Mouse (Mus musculus) midbrain, embryonic 16.5 days (tissue): ENCODE data around the gene Zfp512. TPM values are rescaled to one million over a fixed set of nuclear protein-coding genes. Genes with fewer than 3 reads are reported as not detected.
"Not testable (repeated sequence)": the region's sequence is repeated elsewhere in the genome, so short reads cannot be mapped to it uniquely, and the experiment has no call there.

Source experiments
- ATAC-seq: fragments of 200-750 bp; cut with Nextera tagmentation; 2 replicates; pipeline ENCODE4 v1.8.0; 2017; ENCODE audit warnings: moderate TSS enrichment
- H3K27ac ChIP-seq: fragments of 300-500 bp; sonication (generic); 2 replicates; pipeline ENCODE4 v1.5.1; 2014; ENCODE audit warnings: mild to moderate bottlenecking, low read length, mixed read lengths
- H3K27me3 ChIP-seq: fragments of 300-500 bp; sonication (generic); 2 replicates; pipeline ENCODE4 v1.6.1; 2014; ENCODE audit warnings: low read depth, low read length, mixed read lengths; ENCODE audit not compliant: control insufficient read depth, insufficient read depth
- H3K36me3 ChIP-seq: fragments of 300-500 bp; sonication (generic); 2 replicates; pipeline ENCODE4 v1.6.1; 2014; ENCODE audit warnings: mild to moderate bottlenecking, low read length, moderate library complexity, mixed read lengths; ENCODE audit not compliant: control insufficient read depth, insufficient read depth
- H3K4me1 ChIP-seq: fragments of 300-500 bp; sonication (generic); 2 replicates; pipeline ENCODE4 v1.6.1; 2014; ENCODE audit warnings: mild to moderate bottlenecking, low read length, mixed read lengths; ENCODE audit not compliant: control insufficient read depth, insufficient read depth
- H3K4me2 ChIP-seq: fragments of 300-500 bp; sonication (generic); 2 replicates; pipeline ENCODE4 v1.6.1; 2014; ENCODE audit warnings: mild to moderate bottlenecking, low read length, mixed read lengths
- H3K4me3 ChIP-seq: fragments of 300-500 bp; sonication (generic); 2 replicates; pipeline ENCODE4 v1.5.1; 2014; ENCODE audit warnings: low read depth, mild to moderate bottlenecking, low read length, moderate library complexity, mixed read lengths
- H3K9ac ChIP-seq: fragments of 300-500 bp; sonication (generic); 2 replicates; pipeline ENCODE4 v1.6.1; 2014; ENCODE audit warnings: low read depth, low read length, mixed read lengths
- H3K9me3 ChIP-seq: fragments of 300-500 bp; sonication (generic); replicated peaks from 2 replicates; pipeline ENCODE4 v1.6.1; 2014; ENCODE audit warnings: mild to moderate bottlenecking, low read length, mixed read lengths; ENCODE audit not compliant: control insufficient read depth, poor library complexity, severe bottlenecking
- WGBS: fragments of 180-500 bp; shearing (Covaris S2); extraction: QIAGEN DNeasy Blood & Tissue Kit; methylation state at CpG from one replicate; pipeline ENCODE4 v1.1.7; 2014; 5-methylcytosine and 5-hydroxymethylcytosine counted together
- polyA plus RNA-seq: library from polyadenylated mRNA; unstranded; fragments of >200 nt; fragmentation: Nextera tagmentation; extraction: Ambion mirVana; gene quantifications from 2 replicates; pipeline ENCODE4 v1.2.1, GENCODE M21; 2015

Gene Zfp512
- polyA plus RNA-seq, 1 experiment from 2014 or later = 142 TPM

DNA sequence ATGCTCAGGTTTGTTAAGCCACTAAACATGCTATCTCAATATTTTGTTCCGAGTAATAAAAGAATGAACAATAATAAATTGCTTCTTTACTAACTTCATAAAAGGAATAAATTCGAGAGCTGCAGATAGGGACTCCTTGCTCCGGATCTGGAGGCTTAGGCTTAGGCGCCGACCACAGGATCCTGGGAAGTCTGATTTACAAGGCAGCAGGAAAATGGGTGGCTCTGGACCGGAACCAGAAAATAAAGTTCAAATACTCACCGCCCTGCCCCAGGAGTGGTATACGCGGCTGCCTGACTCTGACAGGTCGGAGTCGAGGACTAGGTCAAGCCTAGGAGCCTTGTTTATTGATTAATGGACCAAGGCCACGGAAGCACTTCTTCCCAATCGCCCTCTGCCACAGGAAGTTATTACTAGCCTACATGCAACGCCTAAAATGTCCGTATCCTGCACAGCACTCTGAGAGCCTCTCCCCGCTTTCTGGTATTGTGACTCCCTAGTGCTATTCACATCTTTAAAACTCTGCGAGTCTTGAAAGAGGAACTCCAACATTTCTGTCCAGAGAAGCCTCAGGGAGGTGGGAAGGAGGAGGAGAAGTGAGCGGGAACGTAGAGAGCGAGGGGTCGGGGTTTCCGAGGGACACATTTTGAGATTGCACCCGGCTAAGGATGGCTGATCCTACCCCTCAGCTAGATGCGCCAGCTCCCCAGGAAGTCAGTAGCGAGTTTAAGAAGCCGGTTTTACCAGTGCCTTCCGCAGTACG lies 74.3 kb downstream of the Zfp512 start, which contains the start of gene Slc4a1ap:
TSS of gene Slc4a1ap (plus strand) at position 642 of the 763 bp plus-strand sequence.
- Histone ChIP-seq H3K4me1 (peaks cover 29% of the 10 kb centered on the region), H3K27ac (peak within 1 kb of the TSS; percentile 84), H3K9ac (peak within 1 kb of the TSS; percentile 78), H3K4me2 (peak within 1 kb of the TSS; percentile 100), H3K36me3 (peaks cover 11% of the 10 kb centered on the region; the same call in 1 of the 2 replicates), H3K9me3 (no peaks in the 10 kb centered on the region), H3K27me3 (no peaks in the 10 kb centered on the region), H3K4me3 (peak within 1 kb of the TSS; percentile 92)
- peak; percentile 92 for ATAC-seq
- 1% methylated on average over 28 of the region's 28 CpGs for WGBS

DNA sequence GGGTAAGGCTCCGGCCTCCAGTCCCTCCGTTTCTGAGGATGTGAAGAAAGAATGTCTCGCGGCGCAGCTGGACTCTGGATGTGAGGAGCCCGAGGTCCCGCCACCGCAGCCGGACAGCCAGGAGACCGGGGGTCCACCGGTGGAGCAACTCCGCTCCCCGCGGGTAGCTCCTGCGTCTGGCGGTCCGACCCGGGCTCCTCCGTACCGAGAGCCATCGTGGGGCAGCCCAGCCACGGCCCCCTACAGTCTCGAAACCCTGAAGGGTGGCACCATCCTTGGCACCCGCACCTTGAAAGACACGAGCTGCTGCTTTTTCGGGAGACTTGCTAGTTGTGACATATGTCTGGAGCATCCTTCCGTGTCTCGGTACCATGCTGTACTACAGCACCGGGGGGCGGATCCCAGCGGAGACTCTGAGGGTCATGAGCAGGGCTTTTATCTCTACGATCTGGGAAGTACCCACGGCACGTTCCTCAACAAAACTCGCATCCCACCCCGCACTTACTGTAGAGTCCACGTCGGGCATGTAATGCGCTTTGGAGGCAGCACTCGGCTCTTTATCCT lies 75.0 kb downstream of the Zfp512 start:
- 4% methylated on average over 40 of the region's 40 CpGs for WGBS
- H3K9ac ChIP-seq = peak overlapping the region; percentile 78
- H3K27ac ChIP-seq = peak overlapping the region; percentile 84
- no peaks in the 10 kb centered on the region for H3K27me3 ChIP-seq
- peak overlapping the region; percentile 100 for H3K4me2 ChIP-seq
- H3K36me3 ChIP-seq = peaks cover 16% of the 10 kb centered on the region; the same call in 1 of the 2 replicates
- peak overlapping the region; percentile 92 for H3K4me3 ChIP-seq
- H3K4me1 ChIP-seq = peaks cover 29% of the 10 kb centered on the region
- H3K9me3 ChIP-seq = no peaks in the 10 kb centered on the region
- ATAC-seq = peak; percentile 69

DNA sequence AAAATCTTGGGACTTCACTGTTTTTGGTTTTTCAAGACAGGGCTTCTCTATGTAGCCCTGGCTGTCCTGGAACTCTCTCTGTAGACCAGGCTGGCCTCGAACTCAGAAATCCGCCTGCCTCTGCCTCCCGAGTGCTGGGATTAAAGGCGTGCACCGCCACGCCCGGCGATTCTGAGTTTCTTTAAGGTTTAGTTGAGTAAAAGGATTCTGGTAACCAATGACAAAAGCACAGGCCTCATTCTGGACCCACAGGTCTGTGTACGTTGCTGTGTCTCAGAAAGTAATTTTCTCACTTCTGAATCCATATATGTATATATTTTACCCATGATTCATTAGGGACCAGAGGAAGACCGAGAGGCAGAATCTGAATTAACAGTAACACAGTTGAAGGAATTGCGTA lies 75.5 kb downstream of the Zfp512 start, which contains the start of gene Supt7l:
TSS of gene Supt7l (minus strand) at position 101 of the 400 bp plus-strand sequence.
- ATAC-seq, H3K27me3 ChIP-seq, H3K9me3 ChIP-seq: not testable (repeated sequence)
- Histone ChIP-seq H3K36me3 (peaks cover 18% of the 10 kb centered on the region), H3K27ac (peak within 1 kb of the TSS; percentile 84), H3K4me2 (peak within 1 kb of the TSS; percentile 100), H3K4me3 (peak within 1 kb of the TSS; percentile 92), H3K9ac (peak within 1 kb of the TSS; percentile 78), H3K4me1 (peaks cover 29% of the 10 kb centered on the region)
- WGBS = 82% methylated on average over 11 of the region's 11 CpGs

DNA sequence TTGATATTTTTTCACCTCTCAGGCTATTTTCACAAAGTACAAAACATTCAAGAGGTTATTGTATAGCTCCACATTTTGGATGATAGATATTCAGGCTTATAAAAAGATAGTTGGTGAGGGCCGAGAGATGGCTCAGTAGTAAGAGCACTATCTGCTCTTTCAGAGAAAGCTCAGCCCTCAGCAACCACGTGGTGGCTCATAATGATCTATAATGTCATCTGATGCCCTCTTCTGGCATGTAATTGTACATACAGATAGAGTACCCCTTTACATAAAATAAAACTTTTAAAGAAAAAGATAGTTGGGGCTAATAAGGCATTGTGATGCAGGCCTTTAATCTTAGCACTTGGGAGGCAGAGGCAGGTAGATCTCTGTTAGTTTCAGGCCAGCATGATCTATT lies 76.3 kb downstream of the Zfp512 start:
- no peak overlapping the region for H3K4me3 ChIP-seq
- H3K36me3 ChIP-seq = peaks cover 14% of the 10 kb centered on the region; the same call in 1 of the 2 replicates
- no peaks in the 10 kb centered on the region for H3K9me3 ChIP-seq
- no peak overlapping the region for H3K27ac ChIP-seq
- H3K9ac ChIP-seq = no peak overlapping the region
- H3K4me2 ChIP-seq = peak overlapping the region; percentile 26; the same call in 1 of the 2 replicates
- 57% methylated on average over 2 of the region's 2 CpGs for WGBS
- no peak for ATAC-seq
- peaks cover 29% of the 10 kb centered on the region for H3K4me1 ChIP-seq
- no peaks in the 10 kb centered on the region for H3K27me3 ChIP-seq

Other genes with a start within 250 kb of the Zfp512 start
- 183 and 186 TPM in 2 replicates for gene Ppm1g, start 231.7 kb upstream of the Zfp512 start, polyA plus RNA-seq
- 156 and 165 TPM in 2 replicates for gene Nrbp1, start 211.6 kb upstream of the Zfp512 start, polyA plus RNA-seq
- gene Gm9970, start 211.2 kb upstream of the Zfp512 start, polyA plus RNA-seq = 0.62 and 0.71 TPM in 2 replicates
- gene Krtcap3, start 200.7 kb upstream of the Zfp512 start, polyA plus RNA-seq = 2.1 and 2.2 TPM in 2 replicates
- 32.3 and 40.0 TPM in 2 replicates for gene Ift172, start 161.3 kb upstream of the Zfp512 start, polyA plus RNA-seq
- 96.2 and 97.6 TPM in 2 replicates for gene Fndc4, start 156.4 kb upstream of the Zfp512 start, polyA plus RNA-seq
- gene Gckr, start 155.0 kb upstream of the Zfp512 start, polyA plus RNA-seq = 0.42 and 1.6 TPM in 2 replicates
- 0.16 TPM in 1 of 2 replicates, not detected in the other for gene 4930548H24Rik, start 33.3 kb downstream of the Zfp512 start, polyA plus RNA-seq
- gene Gpn1, start 42.3 kb downstream of the Zfp512 start, polyA plus RNA-seq = 81.6 and 89.2 TPM in 2 replicates
- 32.5 and 34.4 TPM in 2 replicates for gene Slc4a1ap, start 74.6 kb downstream of the Zfp512 start, polyA plus RNA-seq
- gene Supt7l, start 75.4 kb downstream of the Zfp512 start, polyA plus RNA-seq = 25.1 and 27.8 TPM in 2 replicates
- gene Mrpl33, start 144.5 kb downstream of the Zfp512 start, polyA plus RNA-seq = 184 and 211 TPM in 2 replicates
- 1.9 and 2.5 TPM in 2 replicates for gene Rbks, start 245.2 kb downstream of the Zfp512 start, polyA plus RNA-seq
- gene Babam2, start 245.3 kb downstream of the Zfp512 start, polyA plus RNA-seq = 47.3 and 54.7 TPM in 2 replicates